Mouse (Mus musculus) skeletal muscle tissue, postnatal 0 days (tissue): Measurements from ENCODE around the gene Rbp3. TPM values are rescaled to one million over a fixed set of nuclear protein-coding genes. Genes with fewer than 3 reads are reported as not detected.

ENCODE experiments used
- polyA plus RNA-seq: library from polyadenylated mRNA; unstranded; fragments of >200 nt; fragmentation: Nextera tagmentation; extraction: Ambion mirVana; gene quantifications from 2 replicates; pipeline ENCODE4 v1.2.1, GENCODE M21; 2015

Rbp3 gene
- not detected in 2 replicates for polyA plus RNA-seq

GRCm38 (mm10) chr14:33953761-33954160 is at the start of gene Rbp3:
Gene Rbp3, plus strand, starts transcription at chr14:33954003.

GRCm38 (mm10) chr14:33923168-33924070 is 30.4 kb upstream of the Rbp3 start, which contains the start of gene Gdf10:
Gene Gdf10, plus strand, starts transcription at chr14:33923587.

GRCm38 (mm10) chr14:33940739-33941138 is 13.1 kb upstream of the Rbp3 start, which contains the start of gene Gdf2:
Gene Gdf2, plus strand, starts transcription at chr14:33941039.

GRCm38 (mm10) chr14:33978604-33979059 is 24.8 kb downstream of the Rbp3 start, which contains the start of gene Zfp488:
Gene Zfp488, minus strand, starts transcription at chr14:33978764.

Other genes starting within 250 kb of the Rbp3 start
- gene Gdf10, start 30.4 kb upstream of the Rbp3 start, polyA plus RNA-seq = 1.9 and 2.3 TPM in 2 replicates
- not detected in 2 replicates for gene Gdf2, start 13.0 kb upstream of the Rbp3 start, polyA plus RNA-seq
- 0.03 and 0.05 TPM in 2 replicates for gene Zfp488, start 24.8 kb downstream of the Rbp3 start, polyA plus RNA-seq
- not detected in 2 replicates for gene Gm30083, start 61.2 kb downstream of the Rbp3 start, polyA plus RNA-seq
- gene Gm5460, start 62.8 kb downstream of the Rbp3 start, polyA plus RNA-seq = 0.06 and 0.40 TPM in 2 replicates
- not detected in 2 replicates for gene Antxrl, start 98.7 kb downstream of the Rbp3 start, polyA plus RNA-seq
- 2.4 and 17.8 TPM in 2 replicates for gene Anxa8, start 132.0 kb downstream of the Rbp3 start, polyA plus RNA-seq
- not detected in 2 replicates for gene A630023A22Rik, start 148.8 kb downstream of the Rbp3 start, polyA plus RNA-seq
- not detected in 2 replicates for gene Npy4r, start 198.5 kb downstream of the Rbp3 start, polyA plus RNA-seq
- gene Gprin2, start 247.7 kb downstream of the Rbp3 start, polyA plus RNA-seq = 0.22 and 0.27 TPM in 2 replicates